Mouse (Mus musculus): ENCODE measurements around the gene Sowahc. TPM values are rescaled to one million over a fixed set of nuclear protein-coding genes. Genes with fewer than 3 reads are reported as not detected.

The Sowahc gene
- total RNA-seq (2021), result 10 to 100 TPM in 1 of 2 experiments, 1 to 10 TPM in 1; 9.2 to 10.1 TPM
- long read RNA-seq, experiment 1, full-length matches to known transcripts, result 7 of 7 reads
- long read RNA-seq, experiment 1, partial matches to known transcripts, result 0 of 7 reads
- long read RNA-seq, experiment 1, other reads (novel, unspliced or antisense), result 0 of 7 reads
- long read RNA-seq, experiment 2, full-length matches to known transcripts, result 2 of 2 reads
- long read RNA-seq, experiment 2, partial matches to known transcripts, result 0 of 2 reads
- long read RNA-seq, experiment 2, other reads (novel, unspliced or antisense), result 0 of 2 reads

GRCm38 (mm10) chr10:59221473-59222270 lies at the start of gene Sowahc, which contains the start of gene Sept10:
Gene Sowahc, plus strand, starts transcription at chr10:59221953.
Gene Sept10, minus strand, starts transcription at chr10:59221847.
- DNase-seq (ENCODE audit: low spot score in 2 of 2), result peak; percentile 97

DNA sequence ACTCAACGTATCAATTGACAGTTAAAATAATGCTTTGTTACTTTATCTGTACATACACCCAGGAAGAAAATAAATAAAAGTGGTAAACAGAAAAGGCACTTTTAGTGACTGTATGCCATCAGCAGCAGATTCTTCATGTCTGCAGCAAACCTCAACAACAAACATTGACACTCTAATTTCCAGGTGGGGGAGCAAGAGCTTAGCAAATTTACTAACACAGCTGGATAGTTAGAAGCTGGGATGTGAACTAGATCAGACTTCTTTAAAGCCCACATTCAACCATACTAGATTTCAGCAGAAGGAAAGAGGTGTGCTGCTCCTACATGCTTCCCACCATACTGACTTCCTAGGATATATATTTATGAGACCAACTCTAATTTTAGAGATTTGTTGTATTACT lies 49.2 kb upstream of the Sowahc start:
- no peak for DNase-seq (ENCODE audit: low spot score in 2 of 2)

DNA sequence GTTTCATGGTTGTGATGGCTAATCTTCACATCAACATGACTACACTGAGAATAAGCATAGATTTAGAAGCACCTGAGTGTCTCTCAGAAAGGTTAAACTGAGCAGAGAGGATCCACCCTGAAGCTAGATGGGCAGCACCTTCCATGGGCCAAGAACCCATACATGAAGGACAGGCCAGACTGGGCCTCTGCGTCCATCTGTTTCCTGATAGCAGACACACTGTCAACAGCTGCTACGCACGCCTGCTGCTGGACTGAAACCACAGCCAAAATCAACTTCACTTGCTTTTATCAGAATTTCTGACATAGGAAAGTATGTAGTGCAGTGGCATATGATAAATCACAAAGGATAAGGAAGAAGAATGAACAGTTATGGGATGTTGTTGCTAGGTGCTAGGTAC lies 42.1 kb upstream of the Sowahc start:
- no peak for DNase-seq (ENCODE audit: low spot score in 2 of 2)

DNA sequence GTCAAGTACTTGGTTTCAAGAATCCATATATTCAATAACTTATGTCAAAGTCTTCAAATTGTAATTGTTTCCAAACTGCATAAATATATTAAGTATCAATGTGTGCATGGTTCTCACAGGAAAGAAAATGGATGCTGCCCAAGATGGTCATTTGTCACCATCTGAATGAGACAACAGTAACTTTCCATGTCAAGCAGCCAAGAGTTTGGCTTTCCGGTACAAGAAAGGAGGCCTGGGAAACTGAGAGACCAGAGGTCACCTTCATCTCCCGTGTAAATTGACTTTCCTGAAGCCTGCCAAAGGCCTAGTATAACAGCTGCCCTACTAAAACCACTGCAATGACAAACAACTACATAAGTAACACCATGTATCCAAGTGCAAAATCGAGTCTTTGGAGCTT lies 39.4 kb upstream of the Sowahc start:
- no peak for DNase-seq (ENCODE audit: low spot score in 2 of 2)

DNA sequence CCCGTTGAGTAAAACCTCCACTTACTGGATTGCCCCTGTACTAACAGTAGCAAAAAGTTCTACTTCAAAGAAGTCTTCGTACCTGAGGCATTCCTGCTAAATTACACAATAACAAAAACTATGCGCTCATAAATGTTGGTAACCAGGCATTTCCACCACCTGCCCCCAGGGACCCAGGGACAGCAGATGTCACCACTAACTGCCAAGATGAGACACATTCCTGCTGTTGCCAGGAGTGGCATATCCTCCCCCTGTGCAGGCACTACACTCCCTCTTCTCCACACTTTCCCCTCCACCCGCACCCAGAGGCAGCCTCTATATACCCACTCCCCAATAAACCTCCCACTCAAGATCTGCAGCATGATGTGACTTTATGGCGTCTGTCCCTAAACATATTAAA lies 26.9 kb upstream of the Sowahc start:
- DNase-seq (ENCODE audit: low spot score in 2 of 2), result no peak

- no peak for DNase-seq (ENCODE audit: low spot score in 2 of 2)
Measured at GRCm38 (mm10) chr10:59196763-59197162, 25.0 kb upstream of the Sowahc start.

DNA sequence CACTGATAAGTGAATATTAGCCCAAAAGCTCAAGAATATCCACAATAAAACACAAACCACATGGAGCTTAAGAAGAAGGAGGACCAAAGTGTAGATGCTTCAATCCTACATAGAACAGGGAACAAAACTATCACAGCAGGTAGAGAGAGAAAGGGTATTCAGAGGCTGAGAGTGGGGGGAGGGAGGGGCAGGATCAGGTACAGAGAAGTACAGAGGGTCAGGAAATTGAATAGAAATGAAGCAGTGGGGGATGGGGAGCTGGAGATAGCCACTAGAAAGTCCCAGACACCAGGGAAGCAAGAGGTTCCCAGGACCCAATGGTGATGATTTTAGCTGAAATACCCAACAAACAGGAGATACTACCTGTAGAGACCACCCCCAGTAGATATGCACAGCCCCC lies 21.7 kb upstream of the Sowahc start:
- no peak for DNase-seq (ENCODE audit: low spot score in 2 of 2)

- DNase-seq (ENCODE audit: low spot score in 2 of 2), result peak in 1 of 2 experiments; percentile 6
Measured at GRCm38 (mm10) chr10:59220824-59221472, 805 bp upstream of the Sowahc start.

DNA sequence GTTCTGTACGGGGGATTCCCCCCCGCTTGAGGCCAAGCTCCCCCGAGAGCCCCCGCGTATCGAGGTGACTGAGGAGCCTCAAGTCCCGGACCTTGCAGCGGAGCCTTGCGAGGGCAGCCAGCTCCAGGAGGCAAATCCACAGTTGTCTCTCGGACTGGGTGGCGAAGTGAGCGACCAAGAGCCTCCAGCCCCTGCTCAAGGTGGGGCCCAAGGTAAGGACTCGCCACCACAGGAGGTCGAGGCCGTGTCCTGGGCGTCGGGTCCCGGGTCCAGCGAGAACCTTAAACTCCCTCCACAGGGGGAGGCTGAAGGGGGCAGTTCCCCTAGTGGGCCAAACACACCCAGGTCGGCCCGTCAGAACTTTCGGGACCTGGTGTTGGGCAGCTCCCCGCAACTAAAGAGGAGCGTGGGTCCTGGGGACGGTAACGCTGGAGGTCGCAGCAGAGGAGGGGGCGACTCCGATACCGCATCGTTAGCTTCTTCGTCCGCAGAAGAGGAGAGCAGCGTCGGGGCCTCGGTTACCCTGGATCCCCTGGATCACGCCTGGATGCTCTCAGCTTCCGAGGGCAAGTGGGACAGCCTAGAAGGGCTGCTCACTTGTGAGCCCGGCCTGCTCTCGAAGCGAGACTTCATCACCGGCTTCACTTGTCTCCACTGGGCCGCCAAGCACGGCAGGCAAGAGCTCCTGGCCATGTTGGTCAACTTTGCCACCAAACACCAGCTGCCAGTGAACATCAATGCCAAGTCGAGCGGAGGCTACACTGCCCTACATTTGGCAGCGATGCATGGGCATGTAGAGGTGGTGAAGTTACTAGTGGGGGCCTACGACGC lies 733 bp downstream of the Sowahc start:
- peak; percentile 22 to 24 for DNase-seq (ENCODE audit: low spot score in 2 of 2)

- no peak for DNase-seq (ENCODE audit: low spot score in 2 of 2)
Measured at GRCm38 (mm10) chr10:59223301-59223700, 1.5 kb downstream of the Sowahc start.

DNA sequence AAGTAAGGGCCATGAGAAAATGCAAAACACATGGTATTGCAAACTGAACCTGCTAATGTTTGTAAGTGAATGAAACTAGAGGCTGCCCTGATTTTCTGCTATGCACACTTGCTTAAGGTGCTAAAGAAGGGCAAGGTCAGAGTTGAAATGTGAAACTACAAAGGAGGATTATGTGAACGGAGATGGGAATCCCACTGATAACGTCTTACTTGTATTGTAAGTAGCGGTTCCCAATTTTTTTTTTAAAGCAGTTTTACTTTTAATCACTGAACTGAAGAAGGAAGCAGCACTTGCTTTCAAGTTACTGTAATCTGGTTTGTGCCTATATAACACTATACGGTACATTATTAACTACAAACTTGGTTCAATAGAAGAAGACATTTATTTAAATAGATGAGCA lies 2.1 kb downstream of the Sowahc start:
- DNase-seq (ENCODE audit: low spot score in 2 of 2), result no peak

- DNase-seq (ENCODE audit: low spot score in 2 of 2), result no peak
Measured at GRCm38 (mm10) chr10:59225137-59225536, 3.4 kb downstream of the Sowahc start.

DNA sequence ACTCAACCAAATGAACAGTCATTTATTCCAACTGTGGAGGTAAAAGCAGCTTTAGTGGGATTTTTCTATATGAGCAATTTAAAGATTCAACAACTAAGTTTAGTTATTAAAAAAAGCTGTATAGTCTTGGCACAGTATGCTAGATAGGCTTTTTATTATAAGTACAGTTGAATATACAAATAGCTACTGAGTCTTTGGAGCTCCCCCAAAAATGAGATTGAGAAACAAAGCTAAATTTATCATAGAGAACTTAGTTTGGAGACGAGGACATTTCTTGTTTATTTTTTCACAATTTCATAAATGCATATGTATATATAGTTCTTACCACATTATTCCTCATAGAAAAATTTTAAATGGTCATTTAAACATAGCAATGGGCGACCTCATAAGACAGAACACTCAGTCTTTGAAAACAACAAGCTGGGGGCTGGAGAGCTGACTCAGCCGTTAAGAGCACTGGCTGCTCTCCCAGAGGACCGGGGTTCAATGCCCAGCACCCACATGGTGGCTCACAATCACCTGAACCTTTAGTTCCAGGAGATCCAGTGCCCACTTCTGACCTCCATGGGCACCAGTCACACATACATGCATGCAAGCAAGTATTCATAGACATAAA lies 7.6 kb downstream of the Sowahc start:
- no peak for DNase-seq (ENCODE audit: low spot score in 2 of 2)

- DNase-seq (ENCODE audit: low spot score in 2 of 2), result no peak
Measured at GRCm38 (mm10) chr10:59235227-59235626, 13.5 kb downstream of the Sowahc start.

- DNase-seq (ENCODE audit: low spot score in 2 of 2), result no peak
Measured at GRCm38 (mm10) chr10:59235847-59236246, 14.1 kb downstream of the Sowahc start.

DNA sequence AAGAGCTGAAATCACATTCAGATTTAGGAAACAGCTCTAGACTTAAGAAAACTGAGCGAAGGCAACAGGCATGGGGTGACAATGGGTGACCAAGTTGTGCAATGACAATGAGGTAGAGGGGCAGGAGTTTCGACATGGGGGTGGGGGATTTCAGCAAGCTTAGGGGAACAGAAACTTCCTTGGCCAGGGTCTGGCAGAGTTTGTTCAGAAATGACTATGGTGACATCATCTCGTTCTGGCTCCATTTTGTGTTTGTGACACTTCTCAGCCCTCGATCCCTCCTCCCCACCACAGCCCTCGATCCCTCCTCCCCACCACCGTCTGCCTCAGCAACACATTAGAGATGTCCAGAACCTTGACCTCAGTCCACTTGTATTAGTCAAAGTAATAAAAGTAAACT lies 14.7 kb downstream of the Sowahc start:
- DNase-seq (ENCODE audit: low spot score in 2 of 2), result no peak

- no peak for DNase-seq (ENCODE audit: low spot score in 2 of 2)
Measured at GRCm38 (mm10) chr10:59237757-59238156, 16.0 kb downstream of the Sowahc start.

GRCm38 (mm10) chr10:59241141-59241541 lies 19.4 kb downstream of the Sowahc start:
- peak in 1 of 2 experiments; percentile 20 for DNase-seq (ENCODE audit: low spot score in 2 of 2)

DNA sequence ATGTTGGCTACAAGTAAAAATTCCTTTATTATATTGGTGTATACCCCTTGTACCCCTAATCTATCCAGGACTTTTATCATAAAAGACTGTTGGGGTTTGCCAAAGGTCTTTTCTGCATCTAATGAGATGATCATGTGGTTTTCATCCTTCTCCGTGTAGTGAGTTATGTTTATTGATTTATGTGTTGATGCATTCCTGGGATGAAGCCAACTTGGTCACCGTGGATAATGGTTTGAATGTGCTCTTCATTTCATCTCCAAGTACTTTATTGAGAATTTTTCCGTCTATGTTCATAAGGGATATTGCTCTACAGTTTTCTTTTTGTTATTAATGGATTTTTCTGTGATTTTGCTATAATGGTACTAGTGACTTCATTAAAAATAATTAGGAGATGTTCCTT lies 27.8 kb downstream of the Sowahc start:
- DNase-seq (ENCODE audit: low spot score in 2 of 2), result no peak

- DNase-seq (ENCODE audit: low spot score in 2 of 2), result no peak
Measured at GRCm38 (mm10) chr10:59250679-59251078, 28.9 kb downstream of the Sowahc start.

DNA sequence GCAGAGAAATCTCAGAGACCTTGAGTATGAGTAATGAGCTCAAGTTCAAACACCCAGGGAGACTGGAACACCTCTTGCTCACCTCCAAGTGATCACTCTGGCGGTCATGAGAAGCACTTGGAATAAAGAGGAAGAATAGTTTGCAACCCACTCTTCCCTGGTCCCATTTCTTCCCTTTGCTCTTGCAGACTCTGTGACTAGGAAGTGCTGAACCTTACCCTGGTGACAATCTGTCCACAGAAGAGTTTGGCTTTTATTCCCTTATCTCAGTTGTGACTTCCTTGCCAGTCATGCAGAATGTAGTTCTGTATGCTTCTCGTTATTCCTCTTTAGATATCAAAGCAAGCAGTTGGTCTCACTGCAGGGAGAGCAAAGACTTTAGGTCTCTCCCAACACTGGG lies 30.2 kb downstream of the Sowahc start:
- no peak for DNase-seq (ENCODE audit: low spot score in 2 of 2)

Measured in layer of hippocampus, postnatal 14 days (tissue).